Mouse (Mus musculus) monocyte, adult 5-6 weeks (primary cell): ENCODE measurements around the gene Ppp1r3c. TPM values are rescaled to one million over a fixed set of nuclear protein-coding genes. Genes with fewer than 3 reads are reported as not detected.

Experiments
- ATAC-seq: fragments of 153-309, 156-312 bp; replicated peaks from 2 replicates; pipeline ENCODE4 v1.8.0; 2017; ENCODE audit warnings: mild to moderate bottlenecking; ENCODE audit not compliant: low TSS enrichment, insufficient number of reproducible peaks, severe bottlenecking, poor library complexity, low FRiP score
- total RNA-seq: library from RNA; stranded (forward); fragments of 200-1000, 200-491, 200-594 nt; gene quantifications from 3 replicates; pipeline ENCODE4 v1.2.3, GENCODE M21; 2017

Gene Ppp1r3c
- total RNA-seq, 1 experiment from 2014 or later: not detected

DNA sequence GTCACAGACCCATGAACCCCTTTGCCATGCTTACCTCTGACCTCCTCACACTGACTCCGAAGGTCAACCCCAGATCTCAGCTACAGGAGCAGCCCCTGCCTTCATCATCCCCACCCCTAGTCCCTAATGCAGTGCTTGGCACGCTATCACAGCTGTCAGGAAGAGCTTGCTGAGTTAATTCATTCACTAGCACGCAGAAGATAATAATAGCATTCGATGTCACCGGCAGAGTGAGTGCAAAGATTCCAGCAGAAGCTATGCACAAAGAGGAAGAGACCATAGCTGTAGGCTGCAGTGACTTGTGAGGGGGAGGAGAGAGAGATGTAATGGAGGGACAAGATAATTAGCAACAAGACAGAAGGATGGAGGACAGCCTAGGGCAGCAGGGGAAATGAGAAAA, 47.2 kb downstream of the Ppp1r3c start:
- ATAC-seq: no peak

DNA sequence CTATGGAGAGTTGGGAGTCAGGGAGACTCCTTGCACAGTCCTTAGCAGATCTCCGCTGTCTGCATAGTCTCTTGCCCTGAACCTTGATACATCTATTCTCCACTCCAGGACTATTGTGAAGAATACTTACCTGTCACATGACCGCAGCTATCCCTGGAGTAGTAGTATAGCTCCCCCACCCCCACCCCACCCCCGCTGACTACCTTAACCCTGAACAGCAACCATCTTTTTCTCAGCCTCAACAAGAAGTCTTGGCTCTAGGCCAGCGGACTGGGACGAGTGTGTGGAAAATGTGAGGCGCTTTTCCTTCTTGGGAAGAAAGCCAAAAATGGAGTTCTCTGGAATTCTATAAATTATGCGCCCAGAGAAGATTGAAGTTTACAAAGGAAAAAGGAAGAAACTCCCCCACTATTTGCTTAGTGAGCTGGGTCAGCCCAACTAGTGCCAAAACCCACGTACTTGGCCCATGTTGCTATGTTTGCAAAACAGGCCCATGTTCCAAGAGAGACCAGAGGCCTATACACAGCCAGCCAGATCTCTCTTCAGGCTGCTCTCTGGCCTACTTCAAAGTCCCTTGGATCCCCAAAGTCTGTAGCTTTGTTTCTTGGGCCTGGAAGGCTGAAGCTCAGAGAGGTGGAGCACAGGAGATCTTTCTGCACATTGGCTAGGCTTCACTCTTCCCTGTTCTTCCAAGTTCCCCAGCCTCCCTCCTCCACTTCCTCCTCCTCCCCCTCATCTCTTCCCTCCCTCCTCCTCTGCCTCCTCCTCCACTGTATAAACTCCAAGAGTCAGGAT, 48.4 kb downstream of the Ppp1r3c start:
- ATAC-seq: no peak

DNA sequence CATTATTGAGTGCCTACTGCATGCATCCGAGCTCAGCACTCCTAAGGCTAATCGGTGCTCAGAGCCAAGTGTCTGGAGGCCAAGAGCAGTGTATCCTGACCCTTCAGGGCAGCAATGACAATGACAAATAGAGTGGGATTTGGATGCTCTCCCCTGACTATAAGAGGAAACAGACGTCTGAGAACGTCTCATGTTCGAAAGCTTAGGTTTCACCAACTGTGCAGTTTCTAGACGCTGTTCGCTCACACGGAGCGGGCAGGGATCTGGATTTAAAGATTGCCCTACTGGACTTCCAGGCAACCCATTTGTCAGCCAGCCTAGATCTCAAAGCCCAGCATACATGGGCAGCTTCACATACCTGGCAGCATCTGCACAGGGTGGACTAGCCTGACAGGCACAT, 49.4 kb downstream of the Ppp1r3c start:
- no peak for ATAC-seq

DNA sequence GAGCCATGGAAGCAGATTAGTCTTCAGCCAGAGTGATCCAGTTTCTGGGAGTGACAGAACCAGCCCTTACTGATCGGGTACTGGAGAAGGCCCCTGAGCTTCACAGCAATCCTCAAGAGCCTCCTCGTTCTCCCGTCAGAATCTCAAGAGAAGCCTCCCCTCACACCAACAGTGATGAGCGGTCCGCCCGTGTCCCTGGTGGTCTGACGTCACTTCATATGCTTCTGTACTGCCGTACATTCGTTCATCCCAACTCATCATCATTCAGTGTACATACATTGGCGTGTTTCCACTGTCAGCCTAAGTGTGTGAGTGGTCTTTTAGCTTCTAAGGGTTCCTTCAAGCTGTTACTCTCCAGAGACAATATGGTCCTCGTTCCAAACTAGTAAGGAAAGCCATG, 50.4 kb downstream of the Ppp1r3c start:
- ATAC-seq: no peak

DNA sequence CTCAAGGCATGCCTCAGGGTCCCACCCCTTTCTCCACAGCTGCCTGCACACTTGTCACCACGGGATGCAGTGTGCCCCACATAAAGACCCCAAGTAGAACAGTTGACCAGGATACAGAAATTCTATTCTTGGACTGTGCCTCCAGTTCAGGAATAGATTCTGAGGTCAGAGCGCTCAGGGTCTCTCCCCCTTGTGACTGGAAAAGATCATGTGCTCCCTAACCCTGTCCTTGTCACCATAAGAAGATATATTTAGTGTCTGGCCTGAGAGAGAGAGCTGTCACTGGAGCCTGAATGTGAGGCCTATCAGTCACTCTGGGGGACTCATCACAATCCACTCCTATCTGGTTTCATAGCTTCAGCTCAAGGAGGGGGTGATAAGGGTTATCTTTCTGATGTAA, 53.9 kb downstream of the Ppp1r3c start:
- no peak for ATAC-seq

Other genes with a start within 250 kb of the Ppp1r3c start
- 2.9 to 7.4 TPM (median 6.0 TPM) in 3 replicates for gene Hectd2, start 182.0 kb downstream of the Ppp1r3c start, total RNA-seq
- 175 to 230 TPM (median 207 TPM) in 3 replicates for gene Tnks2, start 97.6 kb upstream of the Ppp1r3c start, total RNA-seq
- gene Fgfbp3, start 183.0 kb upstream of the Ppp1r3c start, total RNA-seq: 3.1 to 4.4 TPM (median 3.4 TPM) in 3 replicates
- gene Btaf1, start 189.4 kb upstream of the Ppp1r3c start, total RNA-seq: 69.8 to 97.4 TPM (median 81.6 TPM) in 3 replicates